Mouse (Mus musculus) heart, embryonic 11.5 days (tissue): ENCODE measurements at regions not wholly inside any gene's neighbourhood (a gene's known extent, or its start where the extent isn't known, plus 50 kb on each side); places are given as distances from the start of the nearest gene placed in this dataset.

Experiments
- ATAC-seq: fragments of 200-750 bp; cut with Nextera tagmentation; replicated peaks from 2 replicates; pipeline ENCODE4 v1.8.0; 2017; ENCODE audit warnings: moderate library complexity; ENCODE audit not compliant: insufficient number of reproducible peaks, low FRiP score, low TSS enrichment
- H3K27ac ChIP-seq: fragments of 300-500 bp; sonication (generic); 2 replicates; pipeline ENCODE4 v1.5.1; 2014; ENCODE audit warnings: mild to moderate bottlenecking, low read depth, low read length
- H3K27me3 ChIP-seq: fragments of 300-500 bp; sonication (generic); 2 replicates; pipeline ENCODE4 v1.6.1; 2014; ENCODE audit warnings: mild to moderate bottlenecking, low read length, mixed read lengths; ENCODE audit not compliant: control insufficient read depth, insufficient read depth
- H3K36me3 ChIP-seq: fragments of 300-500 bp; sonication (generic); 2 replicates; pipeline ENCODE4 v1.6.1; 2014; ENCODE audit warnings: mild to moderate bottlenecking, low read length, moderate library complexity, mixed read lengths; ENCODE audit not compliant: control insufficient read depth, insufficient read depth
- H3K4me1 ChIP-seq: fragments of 300-500 bp; sonication (generic); 2 replicates; pipeline ENCODE4 v1.6.1; 2014; ENCODE audit warnings: low read length; ENCODE audit not compliant: control insufficient read depth, insufficient read depth
- H3K4me2 ChIP-seq: fragments of 300-500 bp; sonication (generic); 2 replicates; pipeline ENCODE4 v1.6.1; 2014; ENCODE audit warnings: mild to moderate bottlenecking, moderate library complexity
- H3K4me3 ChIP-seq: fragments of 300-500 bp; sonication (generic); 2 replicates; pipeline ENCODE4 v1.5.1; 2014; ENCODE audit warnings: low read depth, low read length
- H3K9ac ChIP-seq: fragments of 300-500 bp; sonication (generic); 2 replicates; pipeline ENCODE4 v1.6.1; 2014; ENCODE audit warnings: mild to moderate bottlenecking, low read depth, low read length, moderate library complexity
- H3K9me3 ChIP-seq: fragments of 300-500 bp; sonication (generic); replicated peaks from 2 replicates; pipeline ENCODE4 v1.6.1; 2016; ENCODE audit warnings: low read length; ENCODE audit not compliant: control insufficient read depth
- WGBS: fragments of 180-500 bp; shearing (Covaris S2); extraction: QIAGEN DNeasy Blood & Tissue Kit; methylation state at CpG from one replicate; pipeline ENCODE4 v1.1.7; 2014; ENCODE audit not compliant: insufficient replicate concordance; 5-methylcytosine and 5-hydroxymethylcytosine counted together

GRCm38 (mm10) chr5:96913711-96914110, 83.8 kb upstream of the Bmp2k start:
- Histone ChIP-seq H3K27me3 (no peaks in the 10 kb centered on the region), H3K4me1 (peaks cover 9% of the 10 kb centered on the region; the same call in 1 of the 2 replicates), H3K27ac (no peak overlapping the region), H3K9me3 (no peaks in the 10 kb centered on the region), H3K9ac (no peak overlapping the region), H3K4me2 (no peak overlapping the region), H3K36me3 (no peaks in the 10 kb centered on the region), H3K4me3 (no peak overlapping the region)
- ATAC-seq = no peak
- WGBS = 56% methylated on average over 1 of the region's 1 CpGs

DNA sequence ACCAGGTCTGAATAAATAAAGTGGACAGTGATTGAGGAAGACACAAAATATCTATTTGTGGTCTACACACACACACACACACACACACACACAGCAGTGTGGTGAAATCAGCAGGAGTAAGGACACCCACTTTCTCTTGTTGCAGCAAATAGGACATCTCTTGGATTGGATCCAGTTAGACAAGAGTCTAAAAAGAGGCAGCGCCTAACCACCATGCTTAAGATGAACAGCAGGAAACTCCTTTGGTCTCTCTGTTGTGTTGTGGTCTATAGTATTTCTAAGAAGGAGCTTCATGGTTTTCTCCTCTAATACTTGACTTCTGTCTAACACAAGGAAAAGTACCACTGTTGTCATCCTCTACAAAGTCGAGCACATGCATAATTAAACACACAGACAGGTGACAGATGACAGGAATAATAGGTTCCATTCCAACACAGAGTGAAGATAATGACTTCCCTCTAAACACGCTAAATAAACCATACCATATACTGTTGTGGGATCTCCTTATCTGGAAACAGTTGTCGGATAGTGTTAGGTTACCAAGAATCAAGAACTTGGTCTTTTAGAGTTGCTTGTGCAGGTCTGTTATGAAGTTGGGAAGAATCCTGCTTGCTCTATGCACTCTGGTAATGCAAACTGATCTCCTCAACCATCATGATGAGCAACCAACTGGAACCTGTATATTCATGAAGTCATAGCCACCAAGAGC, 82.6 kb upstream of the Bmp2k start:
- Histone ChIP-seq H3K9ac (no peak overlapping the region), H3K27me3 (no peaks in the 10 kb centered on the region), H3K9me3 (no peaks in the 10 kb centered on the region), H3K4me2 (no peak overlapping the region), H3K36me3 (no peaks in the 10 kb centered on the region), H3K4me3 (no peak overlapping the region), H3K27ac (no peak overlapping the region), H3K4me1 (peaks cover 9% of the 10 kb centered on the region; the same call in 1 of the 2 replicates)
- WGBS = 73% methylated on average over 4 of the region's 4 CpGs
- no peak for ATAC-seq

DNA sequence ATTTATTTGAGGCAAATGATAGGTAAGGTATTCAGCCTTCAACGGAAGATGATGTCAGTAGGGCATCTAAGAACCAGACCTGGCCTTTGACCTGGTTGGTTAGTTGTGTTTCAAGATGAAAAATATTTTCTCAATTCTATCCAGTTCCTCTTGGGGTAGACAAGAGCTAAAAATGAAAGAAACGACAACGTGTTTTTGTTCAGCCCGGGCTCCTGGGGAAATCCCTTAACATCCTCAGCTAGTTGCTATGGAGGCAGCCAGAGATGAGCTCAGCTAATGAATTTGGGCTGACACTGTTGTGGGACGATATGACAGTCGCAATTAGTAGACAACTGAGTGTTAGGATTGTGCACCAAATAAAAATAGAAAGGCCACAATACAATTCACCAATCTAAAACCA, 80.6 kb upstream of the Bmp2k start:
- H3K36me3 ChIP-seq = no peaks in the 10 kb centered on the region
- H3K27me3 ChIP-seq = no peaks in the 10 kb centered on the region
- no peaks in the 10 kb centered on the region for H3K9me3 ChIP-seq
- 84% methylated on average over 6 of the region's 6 CpGs for WGBS
- no peak overlapping the region for H3K4me2 ChIP-seq
- H3K4me3 ChIP-seq = no peak overlapping the region
- no peak overlapping the region; the same call in 1 of the 2 replicates for H3K27ac ChIP-seq
- peaks cover 6% of the 10 kb centered on the region; the same call in 1 of the 2 replicates for H3K4me1 ChIP-seq
- no peak for ATAC-seq
- no peak overlapping the region for H3K9ac ChIP-seq

DNA sequence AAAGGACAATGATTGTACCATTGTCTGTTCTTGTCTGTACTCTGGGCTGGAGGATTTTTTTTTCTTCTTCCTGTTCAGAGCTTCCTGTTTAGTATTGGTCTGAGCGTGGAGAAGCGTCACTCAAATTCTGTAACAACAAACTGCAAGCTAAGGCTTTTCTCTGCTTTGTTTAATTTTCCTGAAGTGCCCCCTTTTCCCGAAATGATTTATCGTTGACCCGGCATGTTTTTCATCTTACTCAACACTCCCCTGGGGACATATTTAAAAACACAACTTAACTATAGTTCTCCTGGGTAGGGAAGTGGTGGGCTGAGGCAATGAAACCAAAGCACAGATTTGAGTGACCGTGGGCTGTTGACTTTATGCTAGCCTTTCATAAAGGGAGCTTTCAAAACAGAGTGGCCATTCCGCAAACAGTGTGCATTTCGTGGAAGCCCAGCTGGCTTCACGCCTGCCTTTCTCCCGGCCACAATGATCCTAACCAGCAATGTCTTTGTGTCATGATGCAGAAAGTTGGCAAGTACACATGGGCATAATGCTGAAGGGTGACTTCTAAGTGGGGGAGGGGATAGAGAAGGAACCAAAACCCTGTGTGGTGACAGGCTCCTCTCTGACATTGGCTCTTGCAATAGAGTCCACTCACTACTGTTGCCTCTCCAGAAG, 79.8 kb upstream of the Bmp2k start:
- no peak overlapping the region for H3K9ac ChIP-seq
- peak overlapping the region; percentile 64 for H3K27ac ChIP-seq
- H3K4me2 ChIP-seq = no peak overlapping the region
- ATAC-seq = no peak
- H3K4me3 ChIP-seq = no peak overlapping the region
- H3K9me3 ChIP-seq = no peaks in the 10 kb centered on the region
- no peaks in the 10 kb centered on the region for H3K27me3 ChIP-seq
- H3K4me1 ChIP-seq = peaks cover 8% of the 10 kb centered on the region; the same call in 1 of the 2 replicates
- H3K36me3 ChIP-seq = no peaks in the 10 kb centered on the region
- 60% methylated on average over 10 of the region's 10 CpGs for WGBS

DNA sequence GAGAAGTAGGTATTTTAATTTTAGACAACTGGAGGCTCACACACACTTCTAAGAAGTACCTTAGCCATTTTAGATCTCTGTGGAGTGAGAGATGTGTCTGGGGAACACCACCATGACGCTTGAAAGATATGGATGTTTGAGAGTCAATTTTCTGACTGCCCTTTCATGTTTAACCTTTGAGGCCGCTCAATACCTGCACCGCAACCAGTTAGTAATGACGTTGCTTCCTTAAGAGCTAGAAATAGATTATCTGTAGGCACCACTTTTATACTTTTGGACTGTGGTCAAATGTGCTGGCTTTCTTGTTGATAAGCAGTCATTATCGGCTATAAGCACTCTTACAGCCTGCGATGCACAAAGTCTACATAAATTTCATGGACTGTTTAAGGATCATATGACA, 78.3 kb upstream of the Bmp2k start:
- Histone ChIP-seq H3K9me3 (no peaks in the 10 kb centered on the region), H3K36me3 (no peaks in the 10 kb centered on the region), H3K9ac (no peak overlapping the region), H3K4me3 (no peak overlapping the region), H3K27me3 (no peaks in the 10 kb centered on the region), H3K27ac (peak overlapping the region; percentile 84), H3K4me1 (peaks cover 8% of the 10 kb centered on the region; the same call in 1 of the 2 replicates), H3K4me2 (no peak overlapping the region)
- WGBS = 53% methylated on average over 6 of the region's 6 CpGs
- ATAC-seq = peak; percentile 64

DNA sequence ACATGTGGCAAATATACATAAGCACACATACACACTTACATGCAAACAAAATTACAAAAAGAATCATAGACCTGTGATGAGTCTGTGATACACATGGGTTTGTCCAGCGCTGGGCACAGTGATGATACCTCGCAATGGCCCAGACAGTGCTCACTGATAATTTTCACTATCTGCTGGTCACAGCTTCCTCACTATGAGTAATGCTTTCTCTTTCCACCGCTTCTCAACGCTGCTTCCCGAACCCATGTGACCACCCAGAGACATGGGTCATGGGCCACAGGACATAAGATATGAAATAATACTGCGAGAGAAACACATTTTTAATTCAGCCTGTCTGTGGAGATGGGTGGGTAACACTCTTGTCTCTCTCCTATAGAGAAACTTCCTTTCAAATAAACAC, 76.5 kb upstream of the Bmp2k start:
- peaks cover 8% of the 10 kb centered on the region; the same call in 1 of the 2 replicates for H3K4me1 ChIP-seq
- H3K27ac ChIP-seq = peak overlapping the region; percentile 82
- H3K36me3 ChIP-seq = no peaks in the 10 kb centered on the region
- H3K9ac ChIP-seq = no peak overlapping the region
- WGBS = 55% methylated on average over 6 of the region's 6 CpGs
- H3K4me3 ChIP-seq = no peak overlapping the region
- peak; percentile 83 for ATAC-seq
- H3K4me2 ChIP-seq = peak overlapping the region; percentile 33; the same call in 1 of the 2 replicates
- H3K9me3 ChIP-seq = no peaks in the 10 kb centered on the region
- no peaks in the 10 kb centered on the region for H3K27me3 ChIP-seq

DNA sequence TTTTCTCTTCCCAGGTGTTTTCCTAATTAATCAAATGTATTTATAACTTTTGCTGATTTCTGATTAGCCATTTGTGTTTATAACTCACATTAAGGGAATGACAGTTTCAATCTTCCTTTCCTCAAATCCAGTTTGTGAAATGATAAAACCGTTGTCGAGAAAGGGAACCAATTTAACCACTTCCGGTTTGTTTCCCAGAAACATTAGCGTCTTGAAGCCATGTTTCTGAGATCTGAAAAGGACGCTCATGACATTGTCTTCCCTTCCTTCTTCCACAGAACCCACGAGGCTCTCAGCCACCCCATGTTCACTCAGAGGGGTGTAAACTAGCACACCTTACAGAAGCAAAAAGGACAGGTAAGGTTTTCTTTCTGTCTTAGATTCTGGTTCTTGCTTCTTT, 76.0 kb upstream of the Bmp2k start:
- H3K9me3 ChIP-seq = no peaks in the 10 kb centered on the region
- no peak for ATAC-seq
- H3K4me1 ChIP-seq = peaks cover 8% of the 10 kb centered on the region; the same call in 1 of the 2 replicates
- no peak overlapping the region; the same call in 1 of the 2 replicates for H3K9ac ChIP-seq
- H3K27ac ChIP-seq = peak overlapping the region; percentile 82
- no peak overlapping the region for H3K4me3 ChIP-seq
- peak overlapping the region; percentile 41 for H3K4me2 ChIP-seq
- H3K27me3 ChIP-seq = no peaks in the 10 kb centered on the region
- 52% methylated on average over 6 of the region's 6 CpGs for WGBS
- H3K36me3 ChIP-seq = no peaks in the 10 kb centered on the region

- peaks cover 8% of the 10 kb centered on the region; the same call in 1 of the 2 replicates for H3K4me1 ChIP-seq
- H3K4me3 ChIP-seq = no peak overlapping the region
- 37% methylated on average over 11 of the region's 11 CpGs for WGBS
- peak overlapping the region; percentile 82 for H3K27ac ChIP-seq
- no peaks in the 10 kb centered on the region for H3K27me3 ChIP-seq
- no peak overlapping the region; the same call in 1 of the 2 replicates for H3K9ac ChIP-seq
- peak; percentile 47; the same call in 1 of the 2 replicates for ATAC-seq
- H3K36me3 ChIP-seq = no peaks in the 10 kb centered on the region
- no peaks in the 10 kb centered on the region for H3K9me3 ChIP-seq
- H3K4me2 ChIP-seq = peak overlapping the region; percentile 41
These were observed 75.3 kb upstream of the Bmp2k start for GRCm38 (mm10) chr5:96921973-96922715.
